Mouse (Mus musculus) left cerebral cortex, adult 9 months (tissue): ENCODE results near the gene Cyp2d9.
"Not testable (repeated sequence)": the region's sequence is repeated elsewhere in the genome, so short reads cannot be mapped to it uniquely, and the experiment has no call there.

ENCODE experiments used
- DNase-seq, 2 experiments: peaks; one replicate each; pipeline ENCODE4 v3.0.0; 2022; ENCODE audit warnings: low spot score in 2 of 2

Gene Cyp2d9

GRCm38 (mm10) chr15:82433137-82433536, at the start of gene Cyp2d9:
Gene Cyp2d9, plus strand, starts transcription at chr15:82433437.
- no peak for DNase-seq

- no peak for DNase-seq
These were observed 47.5 kb upstream of the Cyp2d9 start for GRCm38 (mm10) chr15:82385729-82386128.

- DNase-seq, result not testable (repeated sequence)
These were observed 43.3 kb upstream of the Cyp2d9 start for GRCm38 (mm10) chr15:82389916-82390315.

- not testable (repeated sequence) for DNase-seq
These were observed 39.3 kb upstream of the Cyp2d9 start, which contains the start of gene Cyp2d11 for GRCm38 (mm10) chr15:82393922-82394321. Gene Cyp2d11, minus strand, starts transcription at chr15:82394022.

- not testable (repeated sequence) for DNase-seq
These were observed 37.3 kb upstream of the Cyp2d9 start for GRCm38 (mm10) chr15:82395955-82396354.

- DNase-seq, result no peak
These were observed 31.7 kb upstream of the Cyp2d9 start for GRCm38 (mm10) chr15:82401516-82401915.

GRCm38 (mm10) chr15:82402106-82402505, 31.1 kb upstream of the Cyp2d9 start:
- DNase-seq, result no peak

- DNase-seq, result no peak
These were observed 30.5 kb upstream of the Cyp2d9 start for GRCm38 (mm10) chr15:82402741-82403140.

- no peak for DNase-seq
These were observed 29.6 kb upstream of the Cyp2d9 start for GRCm38 (mm10) chr15:82403606-82404005.

GRCm38 (mm10) chr15:82404163-82404562, 29.1 kb upstream of the Cyp2d9 start:
- no peak for DNase-seq

GRCm38 (mm10) chr15:82406981-82407380, 26.3 kb upstream of the Cyp2d9 start, which contains the start of gene Cyp2d10:
Gene Cyp2d10, minus strand, starts transcription at chr15:82407195.
- DNase-seq, result no peak

- no peak for DNase-seq
These were observed 25.7 kb upstream of the Cyp2d9 start for GRCm38 (mm10) chr15:82407536-82407935.

GRCm38 (mm10) chr15:82416797-82417789, 16.1 kb upstream of the Cyp2d9 start:
- peak; percentile 33 to 89 for DNase-seq

- DNase-seq, result no peak
These were observed 14.6 kb upstream of the Cyp2d9 start for GRCm38 (mm10) chr15:82418616-82419015.

GRCm38 (mm10) chr15:82422935-82423334, 10.3 kb upstream of the Cyp2d9 start:
- DNase-seq, result no peak

GRCm38 (mm10) chr15:82423471-82423870, 9.8 kb upstream of the Cyp2d9 start:
- DNase-seq, result no peak

GRCm38 (mm10) chr15:82433621-82434020, 384 bp downstream of the Cyp2d9 start:
- DNase-seq, result no peak

GRCm38 (mm10) chr15:82434541-82434940, 1.3 kb downstream of the Cyp2d9 start:
- DNase-seq, result no peak

- no peak for DNase-seq
These were observed 1.8 kb downstream of the Cyp2d9 start for GRCm38 (mm10) chr15:82435011-82435410.

GRCm38 (mm10) chr15:82435606-82436005, 2.4 kb downstream of the Cyp2d9 start:
- DNase-seq, result no peak

- no peak for DNase-seq
These were observed 4.9 kb downstream of the Cyp2d9 start for GRCm38 (mm10) chr15:82437975-82438617.

- no peak for DNase-seq
These were observed 10.4 kb downstream of the Cyp2d9 start for GRCm38 (mm10) chr15:82443658-82444057.

- no peak for DNase-seq
These were observed 12.0 kb downstream of the Cyp2d9 start for GRCm38 (mm10) chr15:82445196-82445595.
